Mouse (Mus musculus): Measurements from ENCODE around the gene Pimreg.

GRCm38 (mm10) chr11:72048730-72049129 lies 6.9 kb downstream of the Pimreg start:
- TF ChIP-seq POLR2A (IDR thresholded peaks at IDR 0.05; ENCODE audit: borderline replicate concordance, insufficient read depth, low read length) (no peak), CTCF (IDR thresholded peaks at IDR 0.05; ENCODE audit: borderline replicate concordance, insufficient read depth, low read depth, low read length) (no peak)
